Mouse (Mus musculus): ENCODE measurements around the gene H2al1b.

H2al1b gene

GRCm38 (mm10) chrX:11346756-11347155 is 44.5 kb downstream of the H2al1b start:
- DNase-seq (ENCODE audit: low spot score in 2 of 2) = no peak

Data from frontal cortex, postnatal 14 days (tissue).